Mouse (Mus musculus) left cerebral cortex, postnatal 36 days (tissue): ENCODE data around the gene Shisa7. TPM values are rescaled to one million over a fixed set of nuclear protein-coding genes. Genes with fewer than 3 reads are reported as not detected.
"Not testable (repeated sequence)": the region's sequence is repeated elsewhere in the genome, so short reads cannot be mapped to it uniquely, and the experiment has no call there.

Source experiments
- DNase-seq, 2 experiments: peaks; one replicate each; pipeline ENCODE4 v3.0.0; 2021 to 2022; ENCODE audit warnings: low spot score in 2 of 2, mixed read lengths in 1 of 2
- intact Hi-C: fragments of 180-260 bp; cut with DNase I; formaldehyde crosslinking; loops from one replicate; pipeline ENCODE4 v1.15.1; 2025
- total RNA-seq, 2 experiments: library from RNA; stranded (reverse); gene quantifications; 2 replicates each; pipeline ENCODE4 v1.2.3; 2021

The Shisa7 gene
- total RNA-seq, 2 experiments from 2014 or later = 95.1 to 151 TPM

DNA sequence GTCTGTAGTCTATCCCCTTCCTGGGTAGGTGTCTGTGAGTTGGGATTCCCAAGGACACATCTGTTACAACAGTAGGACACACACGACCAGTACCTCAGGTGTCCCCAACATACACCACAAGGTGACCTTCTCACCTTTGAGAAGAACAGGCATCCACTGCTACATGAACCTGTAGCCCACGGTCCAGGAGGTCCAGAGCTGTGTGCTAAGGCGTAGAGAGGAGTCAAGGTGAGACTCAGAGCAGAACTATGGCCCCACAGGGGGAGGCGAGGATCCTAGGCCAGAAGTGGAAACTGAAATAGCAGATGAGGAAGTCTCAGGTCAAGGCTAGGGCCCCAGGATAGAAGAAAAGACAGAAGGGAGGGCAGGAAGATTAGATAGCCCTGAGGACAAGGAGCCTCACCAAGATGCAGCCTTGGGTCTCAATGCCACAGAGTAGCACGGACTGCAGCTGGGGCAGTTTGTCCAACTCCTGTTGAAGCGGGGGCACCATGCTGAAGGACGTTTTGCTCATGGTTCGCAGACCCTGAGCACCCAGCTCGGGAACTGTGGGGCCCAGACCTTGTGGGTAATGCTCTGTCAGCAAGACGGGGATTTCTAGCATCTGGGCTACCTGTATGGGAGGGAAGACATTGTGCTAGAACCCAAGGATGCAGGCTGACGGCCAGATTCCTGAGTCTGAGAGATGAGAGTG is 6.3 kb upstream of the Shisa7 start:
- DNase-seq = no peak
- intact Hi-C loops = no loop called here

DNA sequence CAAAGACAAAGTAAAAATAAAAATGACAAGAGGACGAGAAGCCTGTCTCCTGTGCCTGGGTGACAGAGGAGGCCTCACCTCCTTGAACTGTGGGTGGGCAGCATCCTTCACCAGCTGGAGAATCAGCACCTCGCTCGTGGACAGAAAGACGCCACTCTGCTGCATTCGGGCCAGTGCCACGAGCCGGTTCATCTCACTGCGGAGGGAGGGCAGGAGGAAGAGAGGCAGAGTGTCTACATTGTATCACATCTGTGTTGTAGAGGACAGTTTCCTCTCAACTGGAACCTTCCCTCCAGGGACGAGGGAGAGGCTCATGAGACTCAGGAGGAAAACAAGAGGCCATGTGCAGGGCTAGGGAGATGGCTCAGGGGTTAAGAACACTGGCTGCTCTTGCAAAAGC is 4.9 kb upstream of the Shisa7 start:
- no peak for DNase-seq
- intact Hi-C loops = no loop called here

DNA sequence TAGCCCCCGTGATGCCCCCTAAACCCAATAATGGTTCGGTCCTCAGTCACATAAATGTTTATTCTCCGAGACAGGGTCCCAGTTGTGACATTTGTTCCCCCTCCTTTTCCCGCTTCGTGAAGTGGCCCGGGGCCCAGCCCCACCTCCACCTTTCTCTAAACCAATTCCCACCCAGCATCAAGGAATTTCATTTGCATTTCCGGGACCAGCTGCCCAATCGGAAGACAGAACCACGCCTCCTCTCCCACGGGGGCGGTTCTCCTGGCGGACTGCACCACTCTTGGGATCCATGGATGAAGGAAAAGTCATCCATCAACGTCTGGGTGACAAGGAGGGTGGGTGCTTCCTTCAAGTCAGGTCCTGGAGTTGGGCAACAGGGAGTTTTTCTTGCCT is 417 bp upstream of the Shisa7 start:
- intact Hi-C loops = loop anchor here (2.0 to 5.0 kb wide), 3 partner anchors 20 to 77 kb away; partner anchors contain the start of gene Nat14
- DNase-seq = peak; percentile 90 to 91

DNA sequence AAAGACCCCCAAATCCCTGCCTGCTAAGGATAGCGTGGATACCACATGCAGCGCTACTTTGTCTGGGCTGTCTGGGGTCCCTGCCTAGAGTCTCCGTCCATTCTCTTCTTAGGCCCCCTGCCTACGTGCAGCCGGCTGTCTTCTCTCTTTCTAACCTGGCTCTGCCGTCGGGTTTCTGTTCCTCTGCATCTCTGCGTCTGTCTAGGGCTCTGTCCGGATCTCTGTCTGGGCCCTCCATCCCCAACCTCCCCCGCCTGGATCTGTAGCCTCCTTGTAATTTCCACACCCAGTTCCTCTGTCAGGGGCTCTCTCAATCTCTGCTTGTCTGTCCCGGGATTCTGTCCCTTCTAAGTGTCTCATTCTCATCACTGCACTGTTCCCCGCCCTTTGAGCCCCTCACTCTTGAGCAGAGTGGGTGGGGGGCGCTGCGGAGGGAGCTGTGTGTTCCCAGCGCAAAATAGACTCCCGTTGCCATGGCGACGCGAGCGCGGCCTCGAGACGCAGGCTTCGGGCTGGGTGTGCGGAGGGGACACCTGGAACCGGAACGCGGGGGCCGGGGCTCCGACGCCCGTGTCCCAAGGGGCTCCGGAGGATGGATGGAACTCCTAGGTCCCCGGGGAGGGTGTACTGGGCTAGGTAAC is 772 bp downstream of the Shisa7 start:
- peak; percentile 86 to 87 for DNase-seq
- intact Hi-C loops = loop anchor here (2.0 to 5.0 kb wide), 3 partner anchors 21 to 79 kb away; partner anchors contain the start of gene Nat14

DNA sequence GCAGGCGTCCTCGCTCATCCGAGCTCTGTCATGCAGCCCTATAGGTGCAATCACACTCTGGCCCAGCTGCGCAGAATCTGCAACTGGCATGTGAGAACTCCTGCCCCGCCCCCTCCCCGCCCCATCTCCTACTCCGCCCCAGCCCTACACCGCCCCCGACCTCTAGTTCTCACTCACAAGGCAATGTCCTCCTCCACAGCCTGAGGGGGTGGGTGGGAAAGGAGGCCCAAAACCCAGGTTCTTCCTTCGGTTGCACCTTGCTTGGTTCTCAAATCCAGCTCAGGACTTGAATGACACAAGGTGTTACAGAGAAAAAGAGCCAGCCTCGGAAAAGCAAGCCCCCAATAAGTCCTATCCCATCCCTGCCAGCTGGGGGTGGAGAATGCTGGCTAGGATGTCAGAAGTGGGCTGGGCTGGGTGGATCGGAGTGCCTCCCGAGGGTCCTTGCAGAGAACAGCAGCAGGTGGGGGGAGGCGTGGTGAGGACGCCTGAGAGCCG is 1.8 kb downstream of the Shisa7 start:
- intact Hi-C loops = loop anchor here (5.0 kb wide), 2 partner anchors 60 to 80 kb away; partner anchors contain the start of gene Nat14

DNA sequence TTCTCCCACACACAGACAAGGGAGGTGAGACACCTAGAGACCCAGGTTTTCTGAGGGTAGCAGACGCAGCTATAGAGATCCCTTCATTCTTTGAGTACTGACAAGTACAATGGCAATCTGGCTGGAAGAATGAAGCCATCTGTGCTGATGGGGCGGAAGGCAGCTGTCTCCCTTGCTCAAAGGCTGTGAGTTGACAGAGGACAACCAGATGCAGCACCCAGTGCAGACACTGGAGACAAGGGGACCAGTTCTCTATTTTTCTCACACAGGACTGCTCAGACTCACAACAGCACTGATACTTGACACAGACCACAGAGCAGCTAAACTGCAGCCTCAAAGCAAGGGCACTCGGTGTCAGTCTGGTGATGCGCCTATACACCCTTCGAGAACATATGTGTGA is 2.4 kb downstream of the Shisa7 start:
- intact Hi-C loops = loop anchor here (5.0 kb wide), 2 partner anchors 60 to 80 kb away; partner anchors contain the start of gene Nat14
- peak; percentile 51 to 61 for DNase-seq

More for the DNA sequence above, 1.8 kb downstream of the Shisa7 start:
- peak; percentile 51 to 65 for DNase-seq

DNA sequence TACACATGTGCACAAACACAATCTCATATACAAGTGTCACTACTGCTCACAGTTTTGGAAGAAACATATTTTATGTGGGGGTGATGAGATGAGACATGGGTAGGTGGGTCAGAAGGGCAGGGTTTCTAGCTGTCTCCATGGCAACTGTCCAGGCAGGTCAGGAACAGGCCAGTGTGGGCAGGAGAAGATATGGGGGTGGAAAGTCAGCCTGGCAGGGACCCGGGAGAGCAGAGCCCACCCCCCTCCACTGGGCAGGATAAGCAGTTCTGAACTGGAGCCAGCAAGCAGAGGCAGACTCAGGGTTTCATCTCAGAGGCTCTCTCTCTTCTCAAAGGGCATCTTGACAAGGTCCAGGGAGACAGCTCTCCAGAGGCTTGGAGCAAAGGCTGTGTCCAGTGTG is 6.9 kb downstream of the Shisa7 start:
- intact Hi-C loops = no loop called here
- no peak for DNase-seq

DNA sequence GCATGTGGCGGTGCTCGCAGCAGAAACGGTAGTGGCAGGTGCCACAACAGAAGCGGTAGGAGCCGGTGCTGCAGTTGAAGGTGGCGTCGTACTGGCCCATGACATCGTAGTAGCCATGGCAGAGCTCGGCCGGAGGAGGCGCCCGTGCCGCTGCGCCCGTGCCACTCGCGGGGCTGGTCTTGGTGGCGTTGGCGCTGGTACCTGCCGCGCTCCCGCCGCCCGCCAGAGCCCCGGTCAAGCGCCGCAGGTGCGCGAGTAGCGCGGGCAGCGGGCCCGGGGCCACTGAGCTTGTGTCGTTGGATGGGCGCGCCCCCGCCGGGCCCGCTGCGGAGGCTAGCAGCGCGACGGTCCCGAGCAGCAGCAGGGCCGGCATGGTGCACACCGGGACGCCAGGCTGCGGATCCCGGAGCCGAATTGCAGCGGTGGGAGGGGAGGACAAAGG is 8.1 kb downstream of the Shisa7 start:
- DNase-seq = peak; percentile 49 to 55
- intact Hi-C loops = no loop called here

DNA sequence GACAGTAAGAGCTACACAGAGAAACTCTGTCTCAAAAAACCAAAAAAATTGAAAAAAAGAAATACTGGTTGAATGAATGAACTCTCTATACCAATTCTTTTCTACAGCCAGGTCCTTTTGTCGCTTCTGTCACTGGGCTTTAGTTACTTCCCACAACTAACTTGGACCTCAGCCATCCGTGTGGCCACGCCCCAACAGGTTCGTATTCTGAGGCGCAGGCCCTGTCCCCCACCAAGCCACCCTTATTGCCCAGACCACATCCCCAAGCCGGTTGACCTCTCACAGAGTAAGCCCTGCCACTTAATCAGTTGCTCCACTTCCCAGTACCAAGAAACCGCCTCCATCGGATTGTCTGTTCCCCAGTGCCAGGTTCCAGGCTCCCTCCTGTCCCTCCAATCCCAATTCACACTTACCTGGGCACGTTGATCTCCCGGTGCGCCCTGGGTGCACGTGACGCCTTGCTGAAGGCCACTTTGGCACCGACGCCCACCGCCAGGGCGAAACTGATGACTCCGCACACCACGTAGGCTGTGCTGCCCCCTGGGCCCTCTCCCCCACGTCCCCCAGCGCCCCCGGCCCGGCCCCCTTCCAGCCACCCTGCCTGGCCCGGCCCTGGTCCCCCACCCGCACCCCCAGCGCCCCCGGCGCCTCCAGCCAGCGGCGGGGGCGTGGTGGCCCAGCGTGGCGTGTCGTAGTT is 8.7 kb downstream of the Shisa7 start:
- intact Hi-C loops = no loop called here
- DNase-seq = no peak

DNA sequence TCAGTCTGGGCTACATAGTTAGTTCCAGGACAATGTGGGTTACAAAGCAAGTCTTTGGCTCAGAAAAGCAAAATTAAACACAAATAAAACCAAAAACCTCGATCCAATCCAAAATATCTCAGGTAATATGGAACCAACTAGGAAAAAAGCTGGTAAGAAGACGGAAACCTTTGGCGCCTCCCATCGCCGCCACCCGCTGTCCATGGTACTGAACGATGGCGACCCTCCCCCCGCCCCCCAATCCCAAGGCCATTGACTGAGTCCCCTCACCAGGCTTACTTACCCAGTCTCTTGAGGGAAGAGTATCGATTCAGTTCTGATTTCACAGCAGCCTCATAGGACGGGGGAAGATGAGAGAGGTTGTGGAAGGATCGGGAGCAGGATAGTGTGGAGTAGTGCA is 14.0 kb downstream of the Shisa7 start:
- intact Hi-C loops = no loop called here
- no peak for DNase-seq

DNA sequence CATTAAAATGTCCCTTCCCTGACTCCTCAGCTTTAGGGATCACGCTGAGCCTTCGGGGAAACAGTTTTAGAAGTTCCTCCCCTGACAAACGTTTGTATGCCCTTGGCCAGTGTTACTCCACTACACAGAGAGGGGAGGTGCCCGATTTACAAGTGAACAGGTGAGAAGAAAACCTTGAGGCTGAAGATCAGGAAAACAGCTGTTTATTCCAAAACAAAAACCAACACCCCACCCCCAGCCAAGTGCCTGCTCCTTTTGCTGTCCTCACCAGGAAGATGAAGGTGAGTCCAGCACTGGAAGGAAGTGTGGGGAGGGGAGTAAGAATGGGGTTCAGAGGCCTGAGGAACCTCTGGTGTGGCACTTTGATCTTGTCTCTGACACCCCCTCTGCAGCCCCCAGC is 19.1 kb downstream of the Shisa7 start:
- intact Hi-C loops = no loop called here
- DNase-seq = no peak

DNA sequence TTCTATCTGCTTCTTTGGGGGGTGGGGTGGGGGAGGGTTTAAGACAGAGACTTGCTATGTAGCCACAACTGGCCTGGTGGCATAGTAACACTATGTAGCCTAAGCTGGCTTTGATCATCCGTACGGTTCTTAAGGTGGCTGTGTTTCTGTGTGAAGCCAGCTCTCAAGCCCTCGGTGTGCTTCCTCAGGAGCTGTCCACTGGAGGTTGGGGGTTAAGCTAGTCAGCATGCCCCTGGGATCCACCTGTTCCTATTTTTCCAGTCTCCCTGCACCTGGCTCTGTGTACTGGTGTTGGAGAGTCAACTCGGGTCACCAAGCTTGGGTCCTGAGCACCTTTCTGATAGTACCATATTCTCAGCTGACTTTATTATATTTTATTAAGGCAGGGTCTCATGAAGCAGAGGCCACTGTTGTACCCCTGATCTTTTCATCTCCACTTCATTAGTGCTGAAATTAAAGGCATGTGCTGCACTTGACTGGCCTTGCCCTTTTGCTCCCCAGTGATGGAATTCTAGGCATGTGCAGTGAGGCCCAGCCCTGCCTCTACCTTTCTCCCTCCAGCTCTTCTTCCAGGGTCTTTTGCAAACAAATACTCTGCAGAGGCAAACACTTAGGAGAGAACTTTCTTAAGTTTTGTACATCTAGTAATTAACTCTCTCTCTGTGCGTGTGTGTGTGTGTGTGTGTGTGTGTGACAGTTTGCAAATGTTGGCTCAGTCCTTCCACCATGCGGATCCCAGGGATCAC is 22.2 kb downstream of the Shisa7 start:
- intact Hi-C loops = no loop called here
- no peak for DNase-seq

DNA sequence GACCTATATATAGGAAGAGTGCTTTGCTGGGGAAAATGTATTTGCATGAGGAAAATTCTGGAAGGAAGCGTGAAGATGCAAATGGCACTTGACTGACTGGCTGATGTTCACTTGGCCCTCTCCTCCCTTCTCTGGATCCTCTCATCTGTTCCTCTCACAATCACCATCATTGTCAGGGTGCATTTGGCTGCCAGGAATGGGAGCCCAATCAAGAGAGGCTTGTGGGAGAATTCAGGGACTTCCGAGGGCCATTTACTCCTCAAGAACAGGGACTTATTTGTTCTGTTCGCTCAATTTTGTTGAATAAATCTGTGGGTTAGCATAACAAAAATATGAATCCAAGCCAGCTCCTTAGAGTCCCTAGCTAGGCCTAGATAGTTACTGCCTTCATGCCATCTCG is 22.8 kb downstream of the Shisa7 start:
- no peak for DNase-seq
- intact Hi-C loops = no loop called here

DNA sequence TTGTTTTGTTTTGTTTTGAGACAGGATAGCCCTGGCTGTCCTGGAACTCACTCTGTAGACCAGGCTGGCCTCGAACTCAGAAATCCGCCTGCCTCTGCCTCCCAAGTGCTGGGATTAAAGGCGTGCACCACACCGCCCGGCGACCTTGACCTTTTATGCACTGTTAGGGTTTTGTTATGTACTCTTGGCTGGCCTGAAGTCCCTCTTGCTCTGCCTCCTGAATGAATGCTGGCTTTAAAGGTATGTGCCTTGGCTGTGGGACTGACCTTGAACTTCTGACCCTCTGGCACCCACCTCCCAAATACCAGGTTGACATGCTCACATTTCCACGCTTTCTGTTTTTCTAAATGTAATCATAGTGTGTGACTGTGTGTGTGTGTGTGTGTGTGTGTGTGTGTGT is 23.6 kb downstream of the Shisa7 start:
- DNase-seq, intact Hi-C loops: not testable (repeated sequence)

DNA sequence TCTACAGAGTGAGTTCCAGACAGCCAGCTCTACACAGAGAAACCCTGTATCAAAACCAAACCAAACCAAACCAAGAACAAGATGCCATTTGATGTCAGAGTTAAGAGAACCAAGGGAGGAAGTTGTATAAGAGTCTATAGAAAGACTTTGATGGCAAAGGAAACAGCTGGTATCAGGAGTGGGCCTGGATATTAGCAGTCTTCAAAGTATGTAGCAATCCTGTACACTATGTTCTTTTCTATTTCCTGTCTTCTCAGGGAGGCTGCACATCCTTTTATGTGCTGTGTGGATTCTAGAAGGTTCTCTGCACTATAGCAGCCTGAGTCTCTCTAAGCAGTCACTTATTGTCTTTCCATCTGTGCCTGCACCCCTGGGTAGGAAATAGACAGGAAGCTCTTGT is 27.9 kb downstream of the Shisa7 start:
- no peak for DNase-seq
- intact Hi-C loops = no loop called here

DNA sequence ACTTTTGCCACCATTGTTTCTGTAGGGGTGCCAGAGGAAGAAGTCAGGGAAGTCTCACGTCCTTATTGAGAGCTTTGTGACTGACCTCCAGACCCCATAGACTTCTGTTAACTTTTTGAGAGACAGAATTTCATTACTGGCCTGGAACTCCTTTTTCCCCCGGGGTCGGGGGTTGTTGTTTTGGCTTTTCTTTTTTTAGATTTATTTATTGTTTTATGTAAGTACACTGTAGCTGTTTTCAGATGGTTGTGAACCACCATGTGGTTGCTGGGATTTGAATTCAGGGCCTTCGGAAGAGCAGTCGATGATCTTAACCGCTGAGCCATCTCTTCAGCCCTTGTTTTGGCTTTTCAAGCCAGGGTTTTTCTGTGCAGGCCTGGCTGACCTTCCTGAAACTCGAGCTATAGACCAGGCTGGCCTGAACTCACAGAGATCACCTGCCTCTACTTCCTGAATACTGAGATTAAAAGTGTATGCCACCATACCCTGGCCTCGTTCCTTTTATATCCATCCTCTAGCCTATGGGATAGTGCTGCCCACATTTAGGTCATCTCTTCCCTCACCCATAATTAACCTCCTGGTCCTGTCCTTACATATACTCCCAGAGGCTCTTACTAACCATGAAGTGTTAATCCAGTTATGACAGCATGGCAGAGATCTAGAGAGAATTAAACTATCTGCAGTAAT is 31.2 kb downstream of the Shisa7 start:
- intact Hi-C loops = no loop called here
- DNase-seq = no peak

DNA sequence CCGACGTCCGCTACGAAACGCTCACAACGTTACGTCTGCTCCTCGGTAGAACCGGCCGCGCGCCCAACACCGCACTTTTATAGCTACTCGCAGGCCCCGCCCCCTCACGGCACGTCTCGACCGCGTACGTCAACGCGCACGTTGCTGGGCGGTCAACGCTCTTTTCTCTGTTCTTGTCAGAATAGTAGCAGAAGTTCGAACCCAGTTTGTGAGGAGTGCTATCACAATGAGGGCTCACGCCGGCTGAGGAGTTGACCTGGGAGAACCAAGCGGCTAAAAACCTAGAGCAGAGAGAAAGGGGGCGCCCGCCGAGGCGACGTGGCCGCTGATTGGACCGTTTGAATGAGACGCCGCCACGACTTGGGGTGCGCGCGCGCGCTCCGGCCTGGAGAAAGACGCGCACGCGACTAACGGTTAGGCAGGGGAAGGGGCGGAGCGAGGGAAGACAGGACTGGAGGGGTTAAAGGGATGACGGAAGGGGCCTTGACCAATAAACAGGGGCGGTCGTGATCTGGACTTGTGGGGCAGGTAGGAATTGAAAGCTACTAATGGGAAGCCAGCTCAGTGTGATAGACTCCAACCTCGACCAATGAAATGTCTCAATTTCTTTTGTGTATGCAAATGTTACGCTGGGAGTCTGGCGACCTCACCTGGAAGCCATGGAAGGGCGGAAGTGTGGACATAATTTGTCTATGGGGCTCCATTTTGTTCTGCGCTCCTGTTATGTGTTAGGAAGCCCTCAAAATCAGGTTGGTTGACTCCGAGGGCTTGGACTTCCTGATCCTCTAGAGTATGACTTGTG is 32.0 kb downstream of the Shisa7 start, which contains the start of gene Ube2s:
Ube2s (minus strand) TSS at position 288 of the 802 bp plus-strand sequence.
- DNase-seq = peak; percentile 96 to 98
- intact Hi-C loops = no loop called here

DNA sequence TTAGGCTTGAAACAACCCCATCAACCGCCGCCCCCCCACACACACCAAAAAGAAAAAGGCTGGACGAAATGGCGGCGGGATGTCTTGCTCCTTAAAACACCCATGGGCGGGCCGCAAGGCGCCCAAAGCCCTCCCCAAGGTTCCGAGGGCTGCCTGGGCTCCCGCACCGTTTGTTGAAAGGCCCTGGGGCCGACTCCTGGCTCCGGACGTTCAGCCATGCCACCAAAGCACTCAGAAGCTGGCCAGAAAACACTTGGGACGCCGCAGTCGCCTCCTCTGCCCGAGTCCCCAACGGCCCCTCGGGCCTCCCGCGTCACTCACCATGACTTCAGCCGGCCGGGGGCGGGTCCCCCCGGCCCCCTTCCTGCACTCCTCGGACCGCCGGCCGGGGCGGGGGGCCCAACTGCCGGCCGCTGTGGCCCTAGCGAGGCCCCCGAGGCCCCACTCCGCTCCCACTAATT is 32.6 kb downstream of the Shisa7 start:
- intact Hi-C loops = no loop called here
- no peak for DNase-seq
